Mouse (Mus musculus) neural tube, embryonic 15.5 days (tissue): ENCODE measurements at regions not wholly inside any gene's neighbourhood (a gene's known extent, or its start where the extent isn't known, plus 50 kb on each side); places are given as distances from the start of the nearest gene placed in this dataset.
A peak's percentile ranks its signal among the peaks of the same experiment; 100 is the strongest.

Experiments
- ATAC-seq: fragments of 200-750 bp; cut with Nextera tagmentation; 2 replicates; pipeline ENCODE4 v1.8.0; 2017; ENCODE audit warnings: mild to moderate bottlenecking, moderate TSS enrichment, moderate library complexity; ENCODE audit not compliant: low FRiP score
- H3K27ac ChIP-seq: fragments of 300-500 bp; sonication (generic); replicated peaks from 2 replicates; pipeline ENCODE4 v1.5.1; 2015; ENCODE audit warnings: mild to moderate bottlenecking, inconsistent platforms
- H3K27me3 ChIP-seq: fragments of 300-500 bp; sonication (generic); replicated peaks from 2 replicates; pipeline ENCODE4 v1.6.1; 2015; ENCODE audit warnings: inconsistent platforms
- H3K36me3 ChIP-seq: fragments of 300-500 bp; sonication (generic); 2 replicates; pipeline ENCODE4 v1.6.1; 2015; ENCODE audit warnings: inconsistent platforms
- H3K4me1 ChIP-seq: fragments of 300-500 bp; sonication (generic); 2 replicates; pipeline ENCODE4 v1.6.1; 2015; ENCODE audit warnings: inconsistent platforms
- H3K4me2 ChIP-seq: fragments of 300-500 bp; sonication (generic); 2 replicates; pipeline ENCODE4 v1.6.1; 2015; ENCODE audit warnings: inconsistent platforms, mild to moderate bottlenecking, moderate library complexity
- H3K4me3 ChIP-seq: fragments of 300-500 bp; sonication (generic); replicated peaks from 2 replicates; pipeline ENCODE4 v1.5.1; 2015; ENCODE audit warnings: mild to moderate bottlenecking, inconsistent platforms
- H3K9ac ChIP-seq: fragments of 300-500 bp; sonication (generic); replicated peaks from 2 replicates; pipeline ENCODE4 v1.6.1; 2015; ENCODE audit warnings: mild to moderate bottlenecking, inconsistent platforms
- H3K9me3 ChIP-seq: fragments of 300-500 bp; sonication (generic); replicated peaks from 2 replicates; pipeline ENCODE4 v1.6.1; 2016; ENCODE audit warnings: inconsistent platforms
- WGBS: fragments of 180-500 bp; shearing (Covaris S2); methylation state at CpG from one replicate; pipeline ENCODE4 v1.1.7; 2015; ENCODE audit warnings: mixed read lengths; 5-methylcytosine and 5-hydroxymethylcytosine counted together

- Histone ChIP-seq H3K4me3 (no peak overlapping the region), H3K27me3 (no peaks in the 10 kb centered on the region), H3K9me3 (no peaks in the 10 kb centered on the region), H3K36me3 (no peaks in the 10 kb centered on the region), H3K27ac (no peak overlapping the region), H3K4me1 (peaks cover 5% of the 10 kb centered on the region), H3K9ac (no peak overlapping the region), H3K4me2 (peak overlapping the region; percentile 26; the same call in 1 of the 2 replicates)
- no peak for ATAC-seq
- WGBS, result 70% methylated on average over 23 of the region's 23 CpGs
Observed at GRCm38 (mm10) chr10:117478202-117478930, 98.6 kb upstream of the Cpsf6 start.

GRCm38 (mm10) chr10:117477331-117478201 is 97.8 kb upstream of the Cpsf6 start:
- Histone ChIP-seq H3K4me3 (no peak overlapping the region), H3K9me3 (no peaks in the 10 kb centered on the region), H3K4me2 (peak overlapping the region; percentile 26; the same call in 1 of the 2 replicates), H3K27ac (no peak overlapping the region), H3K27me3 (no peaks in the 10 kb centered on the region), H3K4me1 (peaks cover 5% of the 10 kb centered on the region), H3K36me3 (no peaks in the 10 kb centered on the region), H3K9ac (no peak overlapping the region)
- ATAC-seq, result no peak
- 79% methylated on average over 12 of the region's 12 CpGs for WGBS

- Histone ChIP-seq H3K36me3 (no peaks in the 10 kb centered on the region), H3K4me1 (peaks cover 5% of the 10 kb centered on the region), H3K4me3 (no peak overlapping the region), H3K4me2 (no peak overlapping the region), H3K27me3 (no peaks in the 10 kb centered on the region), H3K9me3 (no peaks in the 10 kb centered on the region), H3K9ac (no peak overlapping the region), H3K27ac (0 out of 2 replicates have a peak overlapping the region, but pooled peaks have one; percentile 13)
- 64% methylated on average over 13 of the region's 13 CpGs for WGBS
- no peak for ATAC-seq
Observed at GRCm38 (mm10) chr10:117475086-117475945, 95.5 kb upstream of the Cpsf6 start.

GRCm38 (mm10) chr10:117474351-117475085 is 94.7 kb upstream of the Cpsf6 start:
- H3K27me3 ChIP-seq, result no peaks in the 10 kb centered on the region
- no peaks in the 10 kb centered on the region for H3K36me3 ChIP-seq
- 84% methylated on average over 4 of the region's 4 CpGs for WGBS
- no peak overlapping the region for H3K9ac ChIP-seq
- no peak overlapping the region for H3K4me2 ChIP-seq
- peaks cover 5% of the 10 kb centered on the region for H3K4me1 ChIP-seq
- H3K4me3 ChIP-seq, result no peak overlapping the region
- no peaks in the 10 kb centered on the region for H3K9me3 ChIP-seq
- ATAC-seq, result no peak
- no peak overlapping the region for H3K27ac ChIP-seq

DNA sequence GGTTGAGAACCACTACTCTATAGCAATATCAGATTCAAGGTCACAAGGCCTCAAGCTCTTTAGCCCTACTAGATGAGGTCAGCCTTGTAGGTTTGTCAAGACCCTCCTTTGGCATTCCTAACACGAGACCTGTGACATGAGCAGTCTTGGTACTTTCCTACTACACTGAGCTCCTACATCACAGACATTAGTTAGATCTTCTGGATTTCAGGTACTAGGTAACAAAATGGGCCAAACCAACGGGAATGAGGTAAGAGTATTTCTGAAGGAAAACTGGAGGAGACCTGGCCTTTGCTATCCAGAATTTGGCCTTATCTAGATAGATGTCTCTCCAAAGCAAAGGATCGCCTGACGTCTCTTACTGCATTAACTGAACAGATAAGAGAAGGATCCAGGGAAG is 93.7 kb upstream of the Cpsf6 start:
- no peak for ATAC-seq
- Histone ChIP-seq H3K27me3 (no peaks in the 10 kb centered on the region), H3K4me1 (peaks cover 5% of the 10 kb centered on the region), H3K36me3 (no peaks in the 10 kb centered on the region), H3K4me3 (no peak overlapping the region), H3K9ac (no peak overlapping the region), H3K9me3 (no peaks in the 10 kb centered on the region), H3K27ac (no peak overlapping the region), H3K4me2 (no peak overlapping the region)
- 95% methylated on average over 4 of the region's 4 CpGs for WGBS

GRCm38 (mm10) chr10:117472568-117472930 is 92.7 kb upstream of the Cpsf6 start:
- no peak for ATAC-seq
- Histone ChIP-seq H3K27ac (no peak overlapping the region), H3K4me2 (no peak overlapping the region), H3K9me3 (no peaks in the 10 kb centered on the region), H3K9ac (no peak overlapping the region), H3K4me3 (no peak overlapping the region), H3K36me3 (no peaks in the 10 kb centered on the region), H3K4me1 (no peaks in the 10 kb centered on the region), H3K27me3 (no peaks in the 10 kb centered on the region)
- WGBS, result 91% methylated on average over 4 of the region's 4 CpGs

DNA sequence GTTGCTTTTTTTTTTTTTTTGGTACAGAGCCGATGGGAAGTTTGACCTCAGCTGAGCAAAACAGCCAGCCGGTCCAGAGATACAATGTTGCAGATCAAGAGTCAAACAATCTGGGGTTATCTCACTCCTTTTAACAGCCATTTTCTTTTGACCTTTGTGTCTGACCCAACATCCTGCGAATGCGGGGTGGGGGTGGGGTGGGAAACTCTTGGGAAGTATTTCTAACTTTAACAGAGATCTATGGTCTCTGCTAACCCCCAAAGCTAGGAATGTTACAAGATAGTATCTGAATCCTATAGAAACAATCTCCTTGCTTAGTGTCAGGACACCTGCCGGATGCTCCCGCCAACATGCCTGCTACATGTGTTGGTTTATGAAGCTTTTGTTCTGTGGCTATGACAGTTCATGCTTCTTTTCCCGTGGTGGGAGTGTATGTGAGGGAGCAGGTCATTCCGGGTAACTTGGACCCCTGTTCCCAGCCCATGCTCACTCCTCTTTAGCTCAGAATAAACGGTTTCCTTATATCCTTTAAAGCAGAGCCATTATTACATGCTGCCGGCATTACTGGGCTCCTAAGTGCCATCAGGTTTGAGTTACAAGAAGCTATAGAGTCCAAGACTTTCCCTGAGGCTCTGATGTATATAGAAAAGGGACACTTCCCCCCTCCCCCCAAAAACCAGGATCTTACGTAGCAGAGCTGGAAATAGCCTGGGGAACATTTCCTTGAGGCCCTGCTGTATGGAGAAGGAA is 92.2 kb upstream of the Cpsf6 start:
- Histone ChIP-seq H3K27ac (no peak overlapping the region), H3K4me2 (no peak overlapping the region), H3K27me3 (no peaks in the 10 kb centered on the region), H3K9me3 (no peaks in the 10 kb centered on the region), H3K4me3 (no peak overlapping the region), H3K36me3 (no peaks in the 10 kb centered on the region), H3K4me1 (no peaks in the 10 kb centered on the region), H3K9ac (no peak overlapping the region)
- no peak for ATAC-seq
- WGBS, result 74% methylated on average over 11 of the region's 11 CpGs

GRCm38 (mm10) chr10:117471036-117471817 is 91.4 kb upstream of the Cpsf6 start:
- no peak overlapping the region for H3K4me3 ChIP-seq
- no peak overlapping the region for H3K4me2 ChIP-seq
- no peak overlapping the region for H3K9ac ChIP-seq
- H3K27ac ChIP-seq, result no peak overlapping the region
- H3K27me3 ChIP-seq, result no peaks in the 10 kb centered on the region
- no peak for ATAC-seq
- H3K4me1 ChIP-seq, result no peaks in the 10 kb centered on the region
- WGBS, result 70% methylated on average over 8 of the region's 8 CpGs
- H3K9me3 ChIP-seq, result no peaks in the 10 kb centered on the region
- no peaks in the 10 kb centered on the region for H3K36me3 ChIP-seq

- H3K9ac ChIP-seq, result no peak overlapping the region
- no peaks in the 10 kb centered on the region for H3K36me3 ChIP-seq
- H3K27me3 ChIP-seq, result no peaks in the 10 kb centered on the region
- no peak overlapping the region for H3K27ac ChIP-seq
- H3K9me3 ChIP-seq, result no peaks in the 10 kb centered on the region
- H3K4me2 ChIP-seq, result no peak overlapping the region
- WGBS, result 100% methylated on average over 2 of the region's 2 CpGs
- no peak overlapping the region for H3K4me3 ChIP-seq
- ATAC-seq, result no peak
- no peaks in the 10 kb centered on the region for H3K4me1 ChIP-seq
Observed at GRCm38 (mm10) chr10:117470481-117470880, 90.7 kb upstream of the Cpsf6 start.

- Histone ChIP-seq H3K27ac (no peak overlapping the region), H3K4me3 (no peak overlapping the region), H3K9ac (no peak overlapping the region), H3K4me2 (no peak overlapping the region), H3K27me3 (no peaks in the 10 kb centered on the region), H3K36me3 (no peaks in the 10 kb centered on the region), H3K9me3 (no peaks in the 10 kb centered on the region), H3K4me1 (no peaks in the 10 kb centered on the region)
- ATAC-seq, result no peak
- WGBS, result 95% methylated on average over 3 of the region's 3 CpGs
Observed at GRCm38 (mm10) chr10:117469573-117470090, 89.8 kb upstream of the Cpsf6 start.
